Mouse (Mus musculus): ENCODE results near the gene Oaz2.
A peak's percentile ranks its signal among the peaks of the same experiment; 100 is the strongest.
"Not testable (repeated sequence)": the region's sequence is repeated elsewhere in the genome, so short reads cannot be mapped to it uniquely, and the experiment has no call there.

Oaz2 gene

GRCm38 (mm10) chr9:65651957-65652356 lies 15.8 kb upstream of the Oaz2 start:
- not testable (repeated sequence) for DNase-seq (ENCODE audit: low read depth, low spot score)

- no peak for DNase-seq (ENCODE audit: low read depth, low spot score)
Measured at GRCm38 (mm10) chr9:65653741-65654140, 14.1 kb upstream of the Oaz2 start.

GRCm38 (mm10) chr9:65654700-65655237 lies 13.0 kb upstream of the Oaz2 start:
- DNase-seq (ENCODE audit: low read depth, low spot score): no peak

- DNase-seq (ENCODE audit: low read depth, low spot score): no peak
Measured at GRCm38 (mm10) chr9:65655540-65655939, 12.3 kb upstream of the Oaz2 start.

GRCm38 (mm10) chr9:65657218-65657617 lies 10.6 kb upstream of the Oaz2 start:
- no peak for DNase-seq (ENCODE audit: low read depth, low spot score)

GRCm38 (mm10) chr9:65661029-65661428 lies 6.8 kb upstream of the Oaz2 start:
- DNase-seq (ENCODE audit: low read depth, low spot score): no peak

GRCm38 (mm10) chr9:65661493-65661892 lies 6.3 kb upstream of the Oaz2 start:
- DNase-seq (ENCODE audit: low read depth, low spot score): no peak

- DNase-seq (ENCODE audit: low read depth, low spot score): peak; percentile 35
Measured at GRCm38 (mm10) chr9:65664163-65664562, 3.6 kb upstream of the Oaz2 start.

- DNase-seq (ENCODE audit: low read depth, low spot score): peak; percentile 69
Measured at GRCm38 (mm10) chr9:65666042-65666441, 1.8 kb upstream of the Oaz2 start.

GRCm38 (mm10) chr9:65671431-65671931 lies 3.7 kb downstream of the Oaz2 start:
- no peak for DNase-seq (ENCODE audit: low read depth, low spot score)

- no peak for DNase-seq (ENCODE audit: low read depth, low spot score)
Measured at GRCm38 (mm10) chr9:65672996-65673395, 5.2 kb downstream of the Oaz2 start.

GRCm38 (mm10) chr9:65675461-65676357 lies 7.9 kb downstream of the Oaz2 start:
- no peak for DNase-seq (ENCODE audit: low read depth, low spot score)

GRCm38 (mm10) chr9:65676358-65677118 lies 8.7 kb downstream of the Oaz2 start:
- peak; percentile 95 for DNase-seq (ENCODE audit: low read depth, low spot score)

- no peak for DNase-seq (ENCODE audit: low read depth, low spot score)
Measured at GRCm38 (mm10) chr9:65677119-65677462, 9.3 kb downstream of the Oaz2 start.

GRCm38 (mm10) chr9:65679181-65679761 lies 11.5 kb downstream of the Oaz2 start:
- DNase-seq (ENCODE audit: low read depth, low spot score): peak; percentile 67

- DNase-seq (ENCODE audit: low read depth, low spot score): no peak
Measured at GRCm38 (mm10) chr9:65680938-65681633, 13.3 kb downstream of the Oaz2 start.

GRCm38 (mm10) chr9:65681634-65681940 lies 13.8 kb downstream of the Oaz2 start:
- DNase-seq (ENCODE audit: low read depth, low spot score): no peak

- no peak for DNase-seq (ENCODE audit: low read depth, low spot score)
Measured at GRCm38 (mm10) chr9:65682183-65682582, 14.4 kb downstream of the Oaz2 start.

- DNase-seq (ENCODE audit: low read depth, low spot score): no peak
Measured at GRCm38 (mm10) chr9:65682994-65683393, 15.2 kb downstream of the Oaz2 start.

- DNase-seq (ENCODE audit: low read depth, low spot score): no peak
Measured at GRCm38 (mm10) chr9:65684704-65685103, 16.9 kb downstream of the Oaz2 start.

GRCm38 (mm10) chr9:65689869-65690268 lies 22.1 kb downstream of the Oaz2 start:
- not testable (repeated sequence) for DNase-seq (ENCODE audit: low read depth, low spot score)

Measured in forelimb bud, embryonic 11.5 days (tissue).